Mouse (Mus musculus): ENCODE data around the gene Pon3.
"Not testable (repeated sequence)": the region's sequence is repeated elsewhere in the genome, so short reads cannot be mapped to it uniquely, and the experiment has no call there.

The Pon3 gene

GRCm38 (mm10) chr6:5254869-5255268 is 1.2 kb downstream of the Pon3 start:
- DNase-seq (ENCODE audit: low spot score) = no peak

- DNase-seq (ENCODE audit: low spot score) = no peak
Measured at GRCm38 (mm10) chr6:5245926-5246325, 10.2 kb downstream of the Pon3 start.

- DNase-seq (ENCODE audit: low spot score) = no peak
Measured at GRCm38 (mm10) chr6:5238799-5239198, 17.3 kb downstream of the Pon3 start.

- no peak for DNase-seq (ENCODE audit: low spot score)
Measured at GRCm38 (mm10) chr6:5237510-5237909, 18.6 kb downstream of the Pon3 start.

GRCm38 (mm10) chr6:5236843-5237371 is 19.2 kb downstream of the Pon3 start:
- no peak for DNase-seq (ENCODE audit: low spot score)

- no peak for DNase-seq (ENCODE audit: low spot score)
Measured at GRCm38 (mm10) chr6:5234563-5234962, 21.5 kb downstream of the Pon3 start.

GRCm38 (mm10) chr6:5233812-5234211 is 22.3 kb downstream of the Pon3 start:
- no peak for DNase-seq (ENCODE audit: low spot score)

GRCm38 (mm10) chr6:5232022-5232421 is 24.1 kb downstream of the Pon3 start:
- no peak for DNase-seq (ENCODE audit: low spot score)

- DNase-seq (ENCODE audit: low spot score) = no peak
Measured at GRCm38 (mm10) chr6:5230261-5230660, 25.8 kb downstream of the Pon3 start.

GRCm38 (mm10) chr6:5223551-5223950 is 32.5 kb downstream of the Pon3 start:
- not testable (repeated sequence) for DNase-seq (ENCODE audit: low spot score)

- DNase-seq (ENCODE audit: low spot score) = no peak
Measured at GRCm38 (mm10) chr6:5222080-5222479, 34.0 kb downstream of the Pon3 start.

- no peak for DNase-seq (ENCODE audit: low spot score)
Measured at GRCm38 (mm10) chr6:5218190-5218589, 37.9 kb downstream of the Pon3 start.

GRCm38 (mm10) chr6:5207817-5208216 is 48.3 kb downstream of the Pon3 start:
- DNase-seq (ENCODE audit: low spot score) = no peak

- no peak for DNase-seq (ENCODE audit: low spot score)
Measured at GRCm38 (mm10) chr6:5199916-5200315, 56.2 kb downstream of the Pon3 start.

- no peak for DNase-seq (ENCODE audit: low spot score)
Measured at GRCm38 (mm10) chr6:5199376-5199905, 56.6 kb downstream of the Pon3 start.

GRCm38 (mm10) chr6:5198590-5198989 is 57.5 kb downstream of the Pon3 start:
- DNase-seq (ENCODE audit: low spot score) = no peak

GRCm38 (mm10) chr6:5193693-5194092 is 62.4 kb downstream of the Pon3 start, which contains the start of gene Pon1:
Gene Pon1, minus strand, starts transcription at chr6:5193946.
- DNase-seq (ENCODE audit: low spot score) = no peak

- no peak for DNase-seq (ENCODE audit: low spot score)
Measured at GRCm38 (mm10) chr6:5190761-5191160, 65.3 kb downstream of the Pon3 start.

- no peak for DNase-seq (ENCODE audit: low spot score)
Measured at GRCm38 (mm10) chr6:5189507-5189906, 66.6 kb downstream of the Pon3 start.

- DNase-seq (ENCODE audit: low spot score) = no peak
Measured at GRCm38 (mm10) chr6:5188938-5189337, 67.1 kb downstream of the Pon3 start.

- no peak for DNase-seq (ENCODE audit: low spot score)
Measured at GRCm38 (mm10) chr6:5188036-5188435, 68.0 kb downstream of the Pon3 start.

- no peak for DNase-seq (ENCODE audit: low spot score)
Measured at GRCm38 (mm10) chr6:5187586-5187985, 68.5 kb downstream of the Pon3 start.

GRCm38 (mm10) chr6:5186229-5186950 is 69.7 kb downstream of the Pon3 start:
- no peak for DNase-seq (ENCODE audit: low spot score)

GRCm38 (mm10) chr6:5180645-5181044 is 75.4 kb downstream of the Pon3 start:
- no peak for DNase-seq (ENCODE audit: low spot score)

Measured in T-cell, adult 2 months (primary cell).